Mouse (Mus musculus) thymus, postnatal 36 days (tissue): ENCODE measurements around the gene Zmym6.

Source experiments
- DNase-seq, 2 experiments: peaks; one replicate each; pipeline ENCODE4 v3.0.0; 2022; ENCODE audit warnings: mixed read lengths in 2 of 2

Zmym6 gene

DNA sequence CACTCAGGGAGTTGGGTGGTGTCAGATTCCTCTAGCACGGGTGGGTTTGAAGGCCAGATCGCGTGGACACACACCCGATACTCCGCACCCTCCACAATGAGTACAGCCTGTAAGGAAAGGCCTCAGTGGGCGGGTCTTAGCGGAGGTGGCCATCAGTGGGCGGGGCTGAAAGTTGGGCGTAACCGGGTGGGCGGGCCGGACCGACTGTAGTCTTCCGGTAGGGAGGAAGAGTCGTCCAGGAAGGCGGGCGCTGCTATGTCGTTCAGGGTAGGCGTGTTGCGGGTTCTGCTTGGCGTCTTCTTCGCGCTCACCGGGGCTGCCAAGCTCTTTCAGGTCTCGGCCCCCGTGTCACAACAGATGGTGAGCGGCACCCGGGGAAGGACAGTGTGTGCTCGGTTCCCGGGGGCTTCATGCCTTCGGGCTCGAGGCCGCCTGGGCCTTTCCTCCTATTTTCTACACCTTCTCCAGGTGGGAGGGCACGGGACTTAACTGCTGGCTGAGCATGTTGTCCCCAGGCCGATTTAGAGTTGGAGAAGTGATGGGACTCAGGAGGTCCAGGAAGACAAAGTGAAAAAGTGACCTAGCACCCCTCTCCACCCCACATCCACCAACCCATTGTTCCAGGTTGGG, 48.8 kb downstream of the Zmym6 start:
- peak; percentile 89 for DNase-seq

DNA sequence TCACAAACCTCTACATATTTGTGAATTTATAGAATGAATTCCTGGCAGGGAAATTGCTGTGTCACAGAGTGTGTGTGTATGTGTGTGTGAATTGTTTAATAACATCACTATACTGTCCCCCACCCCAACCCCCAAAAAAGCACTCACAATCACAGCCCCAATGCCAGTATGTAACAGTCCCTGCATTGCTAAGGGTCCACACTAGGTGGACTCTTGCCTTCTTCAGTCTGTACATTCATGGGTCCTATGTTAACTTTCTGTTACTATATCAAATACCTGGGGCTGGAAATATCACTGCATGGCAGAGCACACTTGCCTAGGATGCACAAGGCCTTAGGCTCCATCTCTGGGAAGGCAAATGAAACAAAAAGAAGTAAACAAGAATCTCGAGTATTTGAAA, 57.5 kb downstream of the Zmym6 start:
- no peak for DNase-seq

DNA sequence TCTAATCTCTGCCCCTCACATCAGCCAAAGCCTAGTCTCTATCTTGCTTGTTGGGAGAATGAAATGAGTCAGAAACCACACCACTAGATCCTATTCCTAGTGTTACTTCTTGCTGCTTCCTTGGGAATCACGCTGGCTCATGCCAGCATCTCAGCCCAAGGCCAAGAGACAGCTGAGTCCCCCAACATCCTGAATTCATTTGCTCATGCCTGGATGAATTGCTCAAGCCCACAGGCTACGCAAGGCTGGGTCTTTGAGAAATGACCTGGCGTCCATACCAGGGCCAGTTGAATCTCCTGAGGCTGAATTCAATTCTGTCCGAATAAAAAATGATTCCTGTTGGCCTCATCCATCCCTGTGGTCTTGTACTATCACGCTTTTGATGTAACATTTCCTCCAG, 60.4 kb downstream of the Zmym6 start:
- no peak for DNase-seq

DNA sequence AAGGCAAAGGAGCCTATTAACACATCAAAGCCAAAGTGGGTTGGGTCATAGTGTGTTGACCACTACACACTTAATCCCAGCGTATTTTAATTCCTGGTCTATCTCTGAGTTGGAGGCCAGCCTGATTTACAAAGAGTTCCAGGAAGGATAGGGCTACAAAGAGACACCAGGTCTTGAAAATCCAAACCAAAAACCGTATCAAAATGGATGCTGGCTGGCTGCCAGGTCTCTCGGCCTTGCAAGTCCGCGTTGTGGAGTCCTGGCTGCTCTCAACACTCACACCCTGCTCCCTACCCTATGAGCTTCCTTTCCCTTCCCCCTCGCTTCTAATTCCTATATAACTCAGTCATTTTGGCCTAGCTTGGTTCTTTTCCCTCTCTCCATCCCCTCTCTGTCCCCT, 61.3 kb downstream of the Zmym6 start:
- DNase-seq, result no peak

DNA sequence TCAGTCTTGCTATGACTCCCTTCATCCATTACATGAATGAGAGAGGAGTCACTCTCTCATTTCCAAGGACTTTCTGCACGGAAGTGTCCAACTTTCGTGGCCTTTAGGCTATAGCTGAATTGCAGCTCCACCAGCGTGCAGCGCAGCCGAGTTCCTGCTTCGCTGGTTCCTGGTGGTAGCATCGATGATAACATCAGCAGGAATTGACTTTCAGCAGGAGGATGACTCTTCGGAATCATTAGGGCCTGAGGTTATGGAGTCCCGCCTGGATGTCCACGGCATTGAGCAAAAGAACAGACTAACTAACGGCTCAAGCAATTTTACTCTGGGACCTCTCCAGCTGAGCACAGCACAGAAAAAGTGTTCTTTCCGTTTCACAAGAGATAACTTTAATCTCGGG, 72.8 kb downstream of the Zmym6 start:
- DNase-seq, result no peak

DNA sequence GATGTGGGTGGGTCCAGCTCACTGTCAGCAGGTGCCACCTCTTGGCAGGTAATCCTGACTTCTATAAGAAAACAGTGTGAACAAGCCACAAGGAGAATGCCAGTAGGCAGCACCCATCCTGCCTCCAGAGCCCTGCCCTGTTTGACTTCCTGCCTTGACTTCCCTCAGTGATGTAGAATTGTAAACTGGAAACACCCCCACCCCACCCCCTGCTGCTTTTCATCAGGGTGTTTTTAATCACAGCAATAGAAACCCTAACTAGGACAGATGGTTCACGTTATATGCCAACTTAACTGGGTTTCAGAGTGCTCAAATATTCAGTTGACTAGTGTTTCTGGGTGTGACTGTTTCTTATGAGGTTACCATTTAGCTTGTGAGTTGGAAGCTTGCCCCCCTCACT, 76.2 kb downstream of the Zmym6 start:
- no peak for DNase-seq

DNA sequence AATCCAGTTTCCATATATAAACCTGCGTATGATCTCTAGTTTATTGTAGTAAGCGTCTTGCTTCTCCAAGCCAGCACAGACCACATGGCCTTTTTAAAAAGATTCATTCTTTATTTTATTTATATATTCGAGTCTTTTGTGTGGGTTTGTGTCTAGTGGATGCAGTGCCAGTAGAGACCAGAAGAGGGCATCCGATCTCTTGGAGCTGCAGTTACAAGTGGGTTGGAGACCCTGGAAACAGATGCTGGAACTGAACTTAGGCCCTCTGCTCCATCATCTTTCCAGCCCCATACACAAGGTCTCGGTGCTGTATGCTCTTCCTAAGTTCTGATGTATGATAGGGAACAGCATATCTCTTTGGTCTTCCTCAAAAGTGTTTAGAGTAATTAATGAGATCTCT, 78.6 kb downstream of the Zmym6 start:
- DNase-seq, result no peak

DNA sequence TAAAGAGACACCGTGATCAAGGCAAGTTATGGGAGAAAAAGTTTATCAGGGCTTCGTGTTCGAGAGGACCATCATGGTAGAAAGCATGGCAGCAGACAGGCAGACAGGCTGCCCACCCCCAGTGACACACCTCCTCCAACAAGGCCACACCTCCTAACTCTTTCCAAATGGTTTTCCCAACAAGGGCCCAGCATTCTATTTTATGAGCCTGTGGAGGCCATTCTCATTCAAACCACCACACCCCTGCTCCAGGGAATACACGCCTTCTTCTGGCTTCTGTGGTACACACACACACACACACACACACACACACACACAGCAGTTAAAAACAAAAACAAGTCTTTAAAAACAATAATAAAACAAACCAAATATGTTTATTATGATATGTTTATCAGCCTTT, 80.6 kb downstream of the Zmym6 start:
- no peak for DNase-seq

DNA sequence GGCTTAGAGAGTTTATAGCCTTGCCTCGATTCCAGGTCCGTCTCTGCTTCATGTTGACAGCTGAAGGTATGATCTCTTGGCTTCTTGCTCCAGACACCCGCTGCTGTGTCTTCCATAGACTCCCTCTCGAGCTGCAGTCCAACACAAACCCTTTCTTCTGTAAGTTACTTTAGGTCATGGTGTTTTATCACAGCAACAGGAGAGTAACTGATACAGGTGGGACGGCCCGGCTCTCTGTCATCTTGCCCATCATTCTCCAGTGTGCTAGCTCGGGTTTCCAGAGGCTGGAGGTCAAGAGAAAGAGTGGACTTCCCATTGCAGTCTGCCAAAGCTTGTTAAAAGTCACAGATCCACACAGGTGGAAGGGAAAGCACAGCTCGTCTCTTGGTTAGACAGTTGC, 86.7 kb downstream of the Zmym6 start:
- no peak for DNase-seq

DNA sequence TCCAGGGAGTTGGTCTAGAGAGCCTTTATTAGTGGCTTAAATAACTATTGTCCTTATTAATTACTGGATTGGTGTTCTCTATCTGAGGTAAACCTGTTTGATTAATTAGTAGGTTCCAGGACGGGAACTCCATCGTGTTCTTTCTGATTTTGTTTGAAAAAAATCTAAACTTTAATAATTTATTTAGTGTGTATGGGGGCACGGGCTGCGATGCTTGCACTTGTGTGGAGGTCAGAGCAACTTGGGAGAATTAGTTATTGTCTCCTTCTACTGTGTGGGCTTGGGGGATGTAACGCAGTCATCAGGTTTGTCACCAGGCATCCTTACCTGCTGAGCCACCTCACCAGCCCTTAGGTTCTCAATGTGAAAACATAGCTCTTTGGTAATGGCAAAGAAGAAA, 89.9 kb downstream of the Zmym6 start:
- DNase-seq, result no peak

DNA sequence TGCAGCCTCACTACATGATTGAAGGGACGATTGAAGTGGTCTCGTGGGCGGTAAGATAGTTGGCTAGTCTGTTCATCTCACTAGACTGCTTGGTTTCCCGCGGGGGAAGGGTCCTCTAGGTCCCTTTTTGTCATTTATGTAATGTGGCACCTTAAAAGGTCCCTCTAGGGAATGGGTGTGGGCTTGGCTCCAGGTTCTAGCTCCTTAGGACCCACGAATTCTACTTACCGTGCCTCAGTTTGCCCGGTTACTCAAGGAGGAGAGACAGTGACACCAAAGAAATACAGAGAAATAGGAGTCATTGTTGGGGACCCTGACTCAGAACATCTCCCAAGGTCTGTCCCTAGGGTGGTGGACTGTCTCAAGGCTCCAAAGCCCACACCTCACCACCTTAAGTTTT, 90.5 kb downstream of the Zmym6 start:
- DNase-seq, result no peak

DNA sequence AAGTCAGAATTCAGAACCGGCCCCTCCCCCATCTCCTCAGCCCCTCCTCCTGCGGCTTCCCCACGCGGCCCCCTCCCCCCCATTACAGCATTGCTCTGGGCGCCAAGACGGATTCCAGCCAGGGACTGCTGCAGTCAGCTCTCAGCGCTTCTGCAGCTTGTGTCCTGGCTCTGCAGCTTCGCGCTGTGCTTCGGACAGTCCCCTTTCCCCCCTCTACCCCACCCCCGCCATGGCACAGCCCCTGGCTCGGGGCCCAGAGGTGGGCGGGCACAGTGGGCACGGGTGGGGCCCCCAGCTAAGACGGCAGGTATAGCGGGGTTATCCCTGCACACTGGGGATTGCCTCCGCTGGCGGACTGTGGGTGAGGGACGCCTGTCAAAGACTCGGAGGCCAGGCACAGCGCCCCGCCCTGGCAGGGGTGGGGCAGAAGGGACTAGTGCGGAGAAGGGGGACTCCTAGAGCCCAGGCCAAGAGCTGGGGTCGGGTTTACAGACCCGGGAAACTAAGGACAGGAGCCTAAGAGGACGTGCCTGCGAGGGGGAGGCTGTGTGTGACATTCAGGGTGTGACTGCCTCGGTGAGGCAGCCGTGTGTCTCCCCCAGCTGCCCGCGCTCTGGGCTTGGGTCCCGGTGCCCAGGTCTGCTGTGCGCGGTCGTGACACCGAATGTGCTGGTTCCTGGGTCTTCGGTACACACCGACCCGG, 91.2 kb downstream of the Zmym6 start:
- peak; percentile 2 to 17 for DNase-seq

DNA sequence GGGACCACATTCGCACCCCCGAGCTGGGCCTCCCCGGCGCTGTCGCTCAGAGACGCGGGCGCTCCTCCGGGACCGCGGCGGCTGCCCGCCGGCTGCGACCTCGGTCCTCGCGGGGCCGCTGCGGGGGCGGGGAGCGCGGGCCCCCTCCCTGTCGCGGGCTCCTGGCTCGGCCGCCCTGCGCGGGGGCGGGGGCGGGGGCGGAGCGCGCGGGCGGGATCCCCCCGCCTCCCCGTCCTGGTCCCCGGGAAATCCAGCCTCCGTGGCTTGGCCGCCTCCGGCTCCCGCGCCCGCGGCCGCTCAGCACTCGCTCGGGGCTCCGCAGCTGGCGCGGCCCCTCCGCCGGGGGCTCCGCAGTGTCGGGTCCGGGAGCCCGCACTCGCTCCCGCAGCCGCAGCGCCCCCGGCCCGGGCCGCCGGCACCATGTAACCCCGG, 91.7 kb downstream of the Zmym6 start, which contains the start of gene Dlgap3:
Gene Dlgap3 (plus strand): TSS at position 291 of the 432 bp plus-strand sequence.
- DNase-seq, result peak; percentile 5 to 22

DNA sequence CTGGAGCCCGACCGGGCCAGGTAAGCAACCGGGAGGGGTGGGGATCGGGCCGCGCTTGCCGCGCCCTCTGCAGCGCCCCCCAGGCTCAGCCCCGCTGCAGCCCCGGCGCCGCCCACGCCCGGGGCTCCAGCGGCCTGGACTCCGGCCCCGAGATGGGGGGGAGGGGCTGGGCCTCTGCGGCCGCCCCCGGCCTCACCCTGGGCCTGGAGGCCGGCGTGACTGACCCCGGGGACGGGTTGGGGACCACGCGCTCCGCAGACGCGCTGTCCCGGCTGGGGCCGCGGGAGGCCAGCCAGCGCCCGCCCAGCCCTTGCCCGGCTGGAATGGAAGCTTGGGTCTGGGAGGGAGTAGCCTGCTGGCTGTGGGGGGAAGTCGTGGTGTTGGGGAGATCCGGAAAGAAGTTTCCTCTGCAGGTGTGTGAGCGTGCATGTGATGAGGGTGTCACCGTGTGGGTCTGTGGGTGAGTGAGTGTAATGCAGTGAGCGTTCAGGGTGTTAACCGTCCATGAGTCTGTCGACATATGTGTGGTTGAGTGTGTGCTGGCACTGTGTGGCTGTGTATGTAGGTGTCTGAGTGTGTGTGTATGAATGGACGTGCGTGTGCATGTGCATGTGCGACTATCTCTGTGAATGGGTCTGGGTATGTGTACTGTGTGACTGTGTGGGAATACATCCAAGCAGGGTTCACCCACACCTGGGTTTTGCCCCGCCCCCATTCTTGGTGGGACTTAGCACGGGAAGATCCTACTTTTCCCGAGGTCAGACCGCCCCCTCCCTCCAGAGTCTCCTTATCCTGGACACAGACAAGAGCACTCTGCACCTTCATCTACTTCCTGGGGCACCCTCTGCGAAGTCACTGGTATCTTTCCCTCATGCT, 92.4 kb downstream of the Zmym6 start:
- no peak for DNase-seq

DNA sequence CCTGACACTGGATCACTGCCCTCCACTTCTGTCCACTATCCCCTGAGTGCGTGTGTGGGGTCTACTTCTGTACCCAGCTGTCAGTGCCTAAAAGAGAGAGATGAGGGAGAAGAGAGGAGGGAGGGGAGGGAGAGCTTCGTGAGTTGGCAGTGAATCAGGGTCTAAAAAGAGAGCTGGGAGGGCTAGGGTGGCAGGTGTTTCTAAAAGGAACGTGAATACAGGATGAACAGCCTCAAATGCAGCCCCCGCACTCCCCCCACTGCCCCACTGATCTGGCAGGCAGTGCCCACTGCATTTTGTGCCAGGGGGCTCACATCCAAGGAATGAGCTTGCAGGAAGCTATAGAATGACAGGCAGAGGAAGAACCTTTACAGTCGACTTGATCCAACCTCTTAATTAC, 93.7 kb downstream of the Zmym6 start:
- no peak for DNase-seq

DNA sequence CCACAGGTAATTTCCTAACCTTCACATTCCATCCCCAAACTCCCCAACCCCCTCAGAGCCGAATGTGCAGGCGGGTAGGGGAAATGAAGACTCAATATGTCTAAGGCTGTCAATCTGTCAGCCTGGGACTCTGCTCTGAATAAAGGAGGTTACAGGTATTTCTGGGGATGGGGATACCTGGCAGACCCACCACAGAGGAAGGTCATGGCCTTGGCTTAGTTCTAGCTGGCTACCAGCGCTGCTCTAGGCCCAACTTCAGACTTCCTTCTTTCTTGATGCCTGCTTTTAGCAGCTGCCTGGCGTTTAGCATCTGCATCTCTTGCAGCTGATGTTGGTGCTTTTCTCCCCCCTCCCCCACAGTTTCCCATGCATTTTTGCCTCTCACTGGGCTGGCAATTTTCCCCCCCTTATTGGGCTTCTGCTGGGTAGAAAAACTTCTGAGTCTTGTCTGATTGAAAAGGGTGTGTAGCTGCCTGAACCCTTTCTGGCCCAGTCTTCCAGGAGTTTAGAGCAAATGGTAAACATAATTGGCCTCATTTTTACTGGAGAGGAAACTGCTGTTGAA, 94.2 kb downstream of the Zmym6 start:
- DNase-seq, result no peak

DNA sequence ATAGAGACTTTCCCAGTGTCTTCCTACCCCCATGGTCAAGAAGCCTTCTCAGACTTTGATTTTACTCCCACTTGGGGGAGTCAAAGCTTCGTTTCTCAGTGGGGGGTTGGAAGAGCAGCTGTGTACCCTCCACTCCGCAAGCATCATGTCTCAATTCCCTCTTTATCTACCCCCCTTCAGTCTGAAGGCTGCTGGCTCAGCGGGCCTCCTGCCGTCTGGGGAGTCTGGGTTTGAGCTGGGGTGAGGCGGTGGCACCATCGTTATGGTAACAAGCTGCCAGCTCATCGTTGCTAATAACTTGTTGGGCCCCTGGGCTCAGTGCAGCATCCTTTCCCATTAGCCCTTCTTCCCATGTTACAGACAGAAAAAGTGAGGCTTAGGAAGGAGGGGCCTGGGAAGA, 94.9 kb downstream of the Zmym6 start:
- DNase-seq, result no peak

DNA sequence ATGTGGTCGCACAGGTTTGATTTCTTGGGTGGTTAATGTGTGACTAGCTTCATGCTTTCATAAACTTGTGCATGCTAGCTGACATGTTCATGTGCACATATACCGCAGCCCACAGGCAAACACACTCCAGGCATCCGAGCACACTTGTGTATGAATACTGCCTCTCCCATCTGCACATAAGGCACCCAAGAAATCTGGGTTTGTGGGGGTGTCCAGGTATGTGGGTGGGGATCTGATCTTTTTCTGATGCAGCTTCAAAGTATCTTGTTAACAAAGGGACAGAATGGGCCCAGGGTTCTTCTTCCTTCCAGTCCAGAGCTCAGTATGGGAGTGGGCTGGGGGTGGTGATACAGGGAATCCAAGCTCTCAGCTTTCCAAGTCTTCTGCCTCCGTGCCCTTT, 95.4 kb downstream of the Zmym6 start:
- DNase-seq, result no peak

DNA sequence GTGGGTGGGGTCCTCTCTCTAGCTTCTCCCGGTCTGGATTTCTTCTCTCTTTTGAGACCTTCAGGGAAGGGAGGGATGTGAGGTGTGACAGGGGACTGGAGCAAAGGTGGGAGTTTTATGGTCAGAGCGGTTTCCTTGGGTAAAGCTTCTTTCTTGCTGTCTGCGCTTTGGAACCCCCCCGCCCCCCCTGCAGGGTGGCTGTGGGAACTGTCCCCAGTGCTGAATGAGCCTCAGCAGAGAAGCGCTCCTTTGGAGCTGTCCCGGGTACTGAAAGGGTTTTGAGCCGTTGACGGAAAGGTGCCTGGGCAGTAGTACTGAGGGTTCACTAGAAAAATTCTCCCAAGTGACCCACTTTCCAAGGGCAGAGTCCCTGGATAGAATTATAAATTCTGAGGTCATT, 96.3 kb downstream of the Zmym6 start:
- peak; percentile 18 to 19 for DNase-seq
